Mouse (Mus musculus) Muller cell, postnatal 12 days (primary cell): ENCODE data around the gene Ak7.
A peak's percentile ranks its signal among the peaks of the same experiment; 100 is the strongest.

Source experiments
- DNase-seq: peaks from one replicate; pipeline ENCODE4 v3.0.0-alpha.2; 2015; ENCODE audit errors: inconsistent ontology term

Ak7 gene

GRCm38 (mm10) chr12:105727964-105728363 lies 22.2 kb downstream of the Ak7 start:
- DNase-seq: no peak

- DNase-seq: no peak
These were observed 25.2 kb downstream of the Ak7 start for GRCm38 (mm10) chr12:105730851-105731460.

- DNase-seq: no peak
These were observed 27.8 kb downstream of the Ak7 start for GRCm38 (mm10) chr12:105733370-105734159.

DNA sequence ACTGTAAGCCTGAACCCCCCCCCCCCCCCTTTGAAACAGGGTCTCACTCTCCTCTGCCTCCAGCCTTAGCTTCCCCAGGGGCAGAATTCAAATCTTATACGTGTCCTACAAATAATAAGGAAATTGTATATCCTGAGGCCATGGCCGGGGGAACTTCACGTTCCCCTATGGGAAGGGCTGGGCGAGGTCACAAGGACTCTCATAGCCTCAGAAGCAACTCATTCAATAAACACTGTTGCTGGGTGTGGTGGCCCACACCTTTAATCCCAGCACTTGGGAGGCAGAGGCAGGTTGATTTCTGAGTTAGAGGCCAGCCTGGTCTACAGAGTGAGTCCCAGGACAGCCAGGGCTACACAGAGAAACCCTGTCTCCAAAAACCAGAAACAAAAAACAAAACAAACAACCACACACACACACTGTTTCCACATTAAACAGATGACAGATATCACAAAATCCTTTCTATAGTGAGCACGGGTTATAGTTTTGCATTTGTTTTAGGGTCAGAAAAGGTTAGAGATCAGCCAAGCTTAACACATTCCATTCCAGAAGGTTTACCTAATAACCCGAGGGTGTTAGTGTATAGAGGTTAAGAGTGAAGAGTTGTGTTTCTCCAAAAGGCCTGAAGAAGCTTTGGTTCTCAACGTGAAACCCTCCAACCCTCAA lies 29.6 kb downstream of the Ak7 start:
- no peak for DNase-seq

GRCm38 (mm10) chr12:105735889-105736251 lies 30.1 kb downstream of the Ak7 start:
- DNase-seq: no peak

DNA sequence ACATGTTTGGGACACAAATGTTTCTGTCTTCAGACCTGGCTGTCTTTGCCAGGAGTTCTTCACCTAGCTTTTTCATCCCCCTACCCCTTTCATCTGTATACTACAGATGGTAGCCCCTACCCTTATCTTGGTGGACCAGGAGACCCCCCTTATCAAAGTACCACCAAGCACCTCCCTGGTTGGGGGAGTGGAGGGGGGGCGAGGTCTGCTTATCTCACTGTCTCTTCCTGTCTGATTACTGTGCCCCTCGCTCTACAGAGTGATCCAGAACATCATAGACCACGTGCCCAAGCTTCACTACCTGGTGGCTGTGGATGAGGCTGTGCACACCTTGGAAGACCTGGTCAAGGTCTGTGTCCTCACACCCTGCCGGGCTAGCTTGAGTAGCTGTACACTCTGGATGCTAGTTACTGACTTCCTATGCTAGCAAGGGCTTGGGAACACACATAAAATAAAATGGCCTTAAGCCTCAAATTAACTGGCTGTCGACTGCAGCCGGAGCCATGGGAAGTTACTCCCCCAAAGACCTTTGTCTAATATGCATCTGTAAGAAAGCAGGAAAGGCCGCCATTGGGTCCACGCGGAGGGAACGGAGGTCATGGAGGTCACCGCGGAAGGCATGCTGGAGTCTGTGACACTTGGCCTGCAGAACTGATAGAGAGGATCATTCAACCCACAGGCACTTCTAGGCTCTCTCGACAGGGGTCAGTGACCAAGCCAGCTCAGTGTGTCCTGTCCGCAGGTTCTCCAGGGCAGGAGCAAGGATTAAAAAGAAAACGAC lies 32.7 kb downstream of the Ak7 start:
- DNase-seq: no peak

GRCm38 (mm10) chr12:105739656-105740055 lies 33.9 kb downstream of the Ak7 start:
- no peak for DNase-seq

DNA sequence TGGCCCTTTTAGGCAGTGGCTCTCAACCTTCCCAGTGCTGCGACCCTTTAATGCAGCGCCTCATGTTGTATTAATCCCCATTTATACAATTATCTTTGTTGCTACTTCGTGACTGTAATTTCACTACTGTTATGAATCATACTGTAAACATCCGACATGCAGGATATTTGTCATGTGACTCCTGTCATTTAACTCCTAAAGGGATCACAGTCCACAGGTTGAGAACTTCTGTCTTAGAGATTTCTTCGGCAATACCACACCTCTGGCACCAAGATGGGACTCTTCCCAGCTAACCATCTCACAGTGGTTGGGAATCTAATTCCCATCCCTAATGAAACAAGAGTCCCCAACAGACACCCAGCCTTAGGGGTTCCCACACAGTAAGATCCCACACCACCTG lies 42.3 kb downstream of the Ak7 start:
- no peak for DNase-seq

- no peak for DNase-seq
These were observed 48.0 kb downstream of the Ak7 start for GRCm38 (mm10) chr12:105753813-105754212.

DNA sequence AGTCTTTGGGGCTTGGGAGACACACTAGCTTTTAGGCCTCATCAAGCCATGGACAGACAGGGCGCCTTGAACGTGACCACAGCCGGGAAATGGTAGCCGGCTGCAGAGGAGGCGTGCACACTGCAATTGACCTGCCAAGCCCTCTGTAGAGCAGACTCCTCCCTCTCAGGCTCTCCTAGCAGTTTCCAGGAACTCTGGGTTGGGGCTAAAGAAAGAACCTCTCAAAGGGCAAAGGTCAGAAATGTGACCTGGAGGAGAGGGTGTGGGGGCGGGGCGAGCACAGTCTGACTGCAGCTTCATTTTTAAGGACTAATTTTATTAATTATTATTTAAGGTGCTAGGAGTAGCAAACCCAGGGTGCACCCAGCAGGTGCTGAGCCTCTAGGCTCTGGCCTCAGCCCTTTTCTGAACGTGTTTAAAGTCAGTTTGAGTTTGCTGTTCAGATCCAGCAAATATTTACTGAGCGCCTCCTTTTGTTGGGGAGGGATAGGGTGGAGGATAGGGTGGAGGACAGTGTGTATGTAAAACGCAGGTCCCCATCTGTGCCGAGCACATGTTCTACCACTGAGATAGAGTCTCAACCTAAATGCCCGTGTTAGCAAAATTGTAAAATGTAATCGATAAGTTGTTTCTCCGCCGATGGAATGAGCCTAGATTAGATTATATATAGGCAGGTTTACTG lies 52.2 kb downstream of the Ak7 start:
- no peak for DNase-seq

DNA sequence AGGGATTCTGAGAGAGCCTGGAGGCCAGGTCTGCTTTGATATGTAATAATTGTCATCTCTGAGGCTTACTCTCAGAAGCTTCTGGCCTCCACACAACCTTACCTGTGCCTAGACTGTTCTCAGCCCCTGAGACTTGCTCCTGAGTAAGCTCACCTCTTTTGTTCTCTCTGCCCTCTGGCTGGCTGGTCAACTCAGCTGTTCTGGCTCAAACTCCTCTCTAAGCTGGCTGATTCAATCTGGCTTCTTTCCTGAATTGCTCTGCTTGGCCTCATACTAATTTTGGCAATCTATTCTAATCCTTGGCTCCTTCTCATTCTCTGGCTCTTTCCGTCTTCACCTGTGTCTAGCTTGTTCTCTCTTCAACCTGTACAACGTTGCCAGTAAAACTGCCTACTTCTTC lies 53.1 kb downstream of the Ak7 start:
- no peak for DNase-seq

- no peak for DNase-seq
These were observed 54.2 kb downstream of the Ak7 start for GRCm38 (mm10) chr12:105759849-105760478.

DNA sequence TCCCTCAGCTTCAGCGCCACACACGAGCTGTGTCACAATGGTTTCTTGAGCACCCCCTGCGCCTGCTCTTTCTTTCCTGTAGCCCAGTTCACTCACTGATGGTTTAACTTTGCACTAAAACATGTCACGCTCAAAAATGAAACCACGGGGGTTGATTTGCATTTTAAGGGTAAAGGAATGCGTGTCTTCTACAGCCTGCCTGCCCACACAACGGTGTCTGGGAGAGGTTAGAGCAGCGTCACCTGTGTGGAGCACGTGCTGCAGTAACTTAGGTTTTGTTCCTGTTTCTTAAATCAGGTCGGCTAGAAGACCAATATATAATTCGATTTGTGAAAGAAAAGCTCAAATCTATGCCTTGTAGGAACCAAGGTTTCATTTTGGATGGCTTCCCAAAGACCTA lies 55.4 kb downstream of the Ak7 start:
- DNase-seq: no peak

GRCm38 (mm10) chr12:105761629-105762028 lies 55.9 kb downstream of the Ak7 start:
- no peak for DNase-seq

- DNase-seq: no peak
These were observed 63.9 kb downstream of the Ak7 start for GRCm38 (mm10) chr12:105769700-105770099.

- DNase-seq: peak; percentile 77
These were observed 69.1 kb downstream of the Ak7 start for GRCm38 (mm10) chr12:105774871-105775270.

DNA sequence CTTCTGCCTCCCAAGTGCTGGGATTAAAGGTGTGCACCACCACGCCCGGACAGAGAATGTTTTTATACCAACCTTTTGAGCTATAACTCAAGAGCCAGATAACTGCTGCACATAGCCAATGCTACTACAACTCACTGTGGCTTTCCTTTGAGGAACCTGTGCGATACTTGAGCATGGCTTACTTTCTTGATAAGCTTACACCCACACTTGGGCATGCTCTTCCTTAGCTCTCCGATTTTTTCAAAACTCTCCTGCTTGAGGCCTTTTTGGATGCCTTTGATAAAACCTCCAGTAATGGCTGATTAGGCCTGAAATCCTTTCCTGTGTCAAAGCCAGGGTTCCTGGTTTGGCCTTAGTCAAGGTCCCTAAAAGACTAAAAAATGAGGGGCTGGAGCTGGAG lies 71.9 kb downstream of the Ak7 start:
- DNase-seq: no peak

- peak; percentile 93 for DNase-seq
These were observed 78.6 kb downstream of the Ak7 start, which contains the start of gene Papola for GRCm38 (mm10) chr12:105784196-105784999. Gene Papola, plus strand, starts transcription at chr12:105784694.

DNA sequence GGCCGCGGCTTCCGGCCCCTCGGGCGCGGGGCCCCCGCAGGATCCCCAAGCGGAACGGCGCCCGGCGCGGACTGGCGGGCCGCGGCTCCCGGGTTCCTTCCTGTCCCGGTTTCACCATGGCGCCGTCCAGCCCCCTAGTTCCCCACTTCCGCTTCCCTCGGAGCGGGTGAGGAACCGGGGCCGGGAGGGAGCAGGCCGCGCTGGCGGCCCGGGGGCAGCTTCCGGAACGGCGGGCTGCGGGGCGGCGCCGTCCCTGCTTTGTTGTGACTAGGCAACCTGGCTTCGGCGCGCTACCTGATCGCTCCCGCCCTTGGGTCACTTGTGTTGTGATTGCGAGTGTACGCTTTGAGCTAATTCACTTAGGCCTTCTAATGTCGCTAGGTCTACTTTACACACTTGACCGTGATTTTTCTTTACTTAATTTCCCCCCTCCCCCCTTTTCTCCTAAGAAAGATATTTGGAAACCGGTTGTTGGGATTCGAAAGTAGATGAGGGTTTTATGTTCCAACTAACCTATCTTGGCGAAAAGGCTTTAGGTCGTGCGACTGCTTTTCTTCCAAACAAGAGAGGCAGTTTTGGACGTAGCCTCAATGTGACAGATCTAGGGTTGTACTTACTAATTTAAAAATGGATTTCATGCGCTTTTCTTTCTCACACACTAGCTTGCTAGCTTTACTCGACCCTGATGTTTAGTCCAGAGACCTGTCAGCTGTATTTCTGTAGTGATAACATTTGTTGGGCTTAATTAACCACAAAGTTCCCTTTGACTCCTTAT lies 79.4 kb downstream of the Ak7 start:
- DNase-seq: no peak
